Mouse (Mus musculus): Measurements from ENCODE around the gene Grm4. TPM values are rescaled to one million over a fixed set of nuclear protein-coding genes. Genes with fewer than 3 reads are reported as not detected.

Grm4 gene
- total and polyA plus RNA-seq, 3 experiments = 0.05 TPM; not detected in 2

DNA sequence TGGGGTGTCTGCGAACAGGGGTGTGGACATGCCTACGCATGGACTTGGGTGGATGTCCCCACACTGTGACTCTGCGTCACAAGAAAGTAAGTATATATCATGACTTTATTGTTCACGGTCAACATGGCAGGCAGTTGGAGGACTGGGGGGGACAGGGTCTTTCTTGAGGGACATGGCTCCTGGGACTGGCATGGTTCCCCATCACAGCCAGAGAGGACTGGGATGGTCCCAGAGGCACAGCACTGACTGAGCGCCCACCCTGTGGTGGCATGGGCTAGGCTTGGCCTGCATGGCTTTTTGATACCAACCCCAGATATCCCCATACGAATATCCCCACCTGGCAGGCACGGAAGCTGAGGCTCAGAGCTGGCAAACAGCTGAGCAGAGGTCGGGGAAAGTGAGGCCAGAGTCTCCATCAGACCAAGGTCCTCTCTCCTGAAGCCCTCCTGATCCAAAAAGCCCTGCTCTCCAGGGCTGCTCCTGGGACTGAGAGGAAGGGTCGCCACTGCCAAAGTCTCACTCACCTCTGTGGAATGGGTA, 64.1 kb downstream of the Grm4 start:
- Histone ChIP-seq H3K36me3 (replicated peaks) (no peaks in the 10 kb centered on the region), H3K4me3 (ENCODE audit: low read depth, low read length) (no peak overlapping the region), H3K9me3 (replicated peaks) (peaks cover 84% of the 10 kb centered on the region), H3K4me1 (ENCODE audit: insufficient read depth, low read depth, low read length) (no peaks in the 10 kb centered on the region), H3K27me3 (ENCODE audit: insufficient read depth, low read length) (peaks cover 3% of the 10 kb centered on the region; the same call in 1 of the 2 replicates)
- DNase-seq (ENCODE audit: low spot score) (no peak), ATAC-seq (ENCODE audit: extremely low read depth, insufficient number of reproducible peaks, low FRiP score, poor library complexity, severe bottlenecking) (no peak)
- no peak for TF ChIP-seq TAL1 (conservative IDR thresholded peaks at IDR 0.05; ENCODE audit: low read depth, low read length)
- no peak for TF ChIP-seq GATA2 (IDR thresholded peaks at IDR 0.05; ENCODE audit: borderline replicate concordance, low read depth, low read length)
- no peak for TF ChIP-seq CTCF (IDR thresholded peaks at IDR 0.05; ENCODE audit: low read depth, low read length)
- TF ChIP-seq POLR2AphosphoS5 (IDR thresholded peaks at IDR 0.05; ENCODE audit: insufficient replicate concordance, low read depth, low read length) = no peak
- no peak for TF ChIP-seq GATA1 (IDR thresholded peaks at IDR 0.05; ENCODE audit: borderline replicate concordance, low read length)

DNA sequence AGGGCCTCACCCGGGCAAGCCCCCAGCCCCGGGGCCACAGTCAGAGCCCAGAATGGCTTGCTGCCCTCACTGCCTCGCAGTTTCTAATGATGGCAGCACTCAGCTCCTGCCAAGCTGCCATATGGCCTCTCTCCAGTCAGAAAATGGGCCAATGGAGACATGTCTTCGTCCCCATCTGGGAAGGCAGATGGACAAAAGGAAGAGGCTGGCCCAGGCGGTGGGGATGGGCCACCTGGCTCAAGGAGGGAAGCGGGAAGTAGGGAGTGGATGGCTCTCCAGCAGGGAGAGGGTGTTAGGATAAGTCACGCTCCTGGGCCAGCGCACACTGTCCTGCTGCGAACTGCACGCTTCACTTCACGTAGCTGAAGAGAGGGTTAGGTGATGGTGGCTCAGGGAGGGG, 64.8 kb downstream of the Grm4 start:
- no peaks in the 10 kb centered on the region for H3K36me3 ChIP-seq (replicated peaks)
- H3K4me3 ChIP-seq (ENCODE audit: low read depth, low read length) = no peak overlapping the region
- H3K4me1 ChIP-seq (ENCODE audit: insufficient read depth, low read depth, low read length) = no peaks in the 10 kb centered on the region
- TF ChIP-seq TAL1 (conservative IDR thresholded peaks at IDR 0.05; ENCODE audit: low read depth, low read length) = no peak
- H3K27me3 ChIP-seq (ENCODE audit: insufficient read depth, low read length) = peaks cover 3% of the 10 kb centered on the region; the same call in 1 of the 2 replicates
- peaks cover 92% of the 10 kb centered on the region for H3K9me3 ChIP-seq (replicated peaks)
- ATAC-seq (ENCODE audit: extremely low read depth, insufficient number of reproducible peaks, low FRiP score, poor library complexity, severe bottlenecking) (no peak), DNase-seq (ENCODE audit: low spot score) (no peak)

DNA sequence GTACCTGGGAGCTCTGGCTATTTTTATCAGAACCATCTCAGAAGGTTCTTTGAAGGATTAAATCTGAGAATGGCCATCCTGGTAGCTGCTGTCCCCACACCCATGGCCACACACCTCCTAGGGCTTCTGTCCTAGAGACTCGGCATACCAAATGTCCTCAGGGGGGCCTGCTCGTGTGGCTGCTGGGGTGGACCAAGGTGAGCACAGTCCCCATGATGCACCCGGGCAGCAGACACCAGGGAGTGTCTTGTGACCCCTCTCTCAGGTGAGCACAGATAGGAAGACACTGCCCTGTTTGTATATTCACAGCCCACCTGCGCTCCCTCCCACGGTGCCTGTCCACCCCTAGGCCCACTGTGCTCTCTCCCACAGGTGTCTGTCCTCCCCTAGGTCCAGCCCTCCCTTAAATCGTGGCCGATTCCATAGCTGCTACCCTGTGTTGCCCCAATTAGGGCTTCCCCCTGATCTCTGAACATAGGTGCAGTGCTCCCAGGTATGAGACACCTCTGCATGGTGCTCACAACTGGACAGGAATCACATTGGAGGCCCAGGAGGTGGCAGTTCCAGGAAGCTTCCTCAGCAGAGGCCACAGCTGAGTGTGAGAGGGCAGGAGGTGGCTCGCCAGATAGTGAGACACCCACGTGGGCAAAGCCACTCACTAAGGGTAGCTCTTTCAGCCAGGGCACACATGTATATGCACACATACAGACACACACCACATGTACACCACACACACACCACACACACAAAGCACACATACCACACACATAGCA, 66.0 kb downstream of the Grm4 start:
- no peak for DNase-seq (ENCODE audit: low spot score)

DNA sequence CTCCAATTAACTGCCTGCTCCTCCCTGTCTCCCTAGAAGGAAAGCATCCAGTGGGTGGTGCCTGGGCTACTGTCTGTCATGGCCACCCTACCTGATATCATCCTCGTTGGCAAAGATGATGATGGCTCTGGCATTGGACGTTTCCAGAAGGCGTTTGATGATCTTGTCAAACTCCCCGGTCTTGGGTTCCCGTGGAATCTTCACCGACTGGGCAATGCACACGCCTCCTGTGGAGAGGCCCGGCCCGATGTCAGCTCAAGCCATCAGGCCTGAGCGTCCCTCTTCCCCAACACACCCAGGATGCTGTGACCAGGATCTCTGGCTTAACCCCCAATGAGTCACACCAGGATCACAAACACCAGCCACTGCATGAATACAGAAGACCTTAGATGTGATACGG, 66.8 kb downstream of the Grm4 start:
- no peak overlapping the region for H3K4me3 ChIP-seq (ENCODE audit: low read depth, low read length)
- ATAC-seq (ENCODE audit: extremely low read depth, insufficient number of reproducible peaks, low FRiP score, poor library complexity, severe bottlenecking) (no peak), DNase-seq (ENCODE audit: low spot score) (no peak)
- H3K4me1 ChIP-seq (ENCODE audit: insufficient read depth, low read depth, low read length) = no peaks in the 10 kb centered on the region
- no peaks in the 10 kb centered on the region; the same call in 1 of the 2 replicates for H3K27me3 ChIP-seq (ENCODE audit: insufficient read depth, low read length)
- no peaks in the 10 kb centered on the region for H3K36me3 ChIP-seq (replicated peaks)
- no peak for TF ChIP-seq GATA2 (IDR thresholded peaks at IDR 0.05; ENCODE audit: borderline replicate concordance, low read depth, low read length)
- TF ChIP-seq CTCF (IDR thresholded peaks at IDR 0.05; ENCODE audit: low read depth, low read length) = no peak
- TF ChIP-seq TAL1 (conservative IDR thresholded peaks at IDR 0.05; ENCODE audit: low read depth, low read length) = no peak
- peaks cover 95% of the 10 kb centered on the region for H3K9me3 ChIP-seq (replicated peaks)

More for the DNA sequence above, 66.0 kb downstream of the Grm4 start:
- H3K27me3 ChIP-seq (ENCODE audit: insufficient read depth, low read length) = peaks cover 3% of the 10 kb centered on the region; the same call in 1 of the 2 replicates
- ATAC-seq (ENCODE audit: extremely low read depth, insufficient number of reproducible peaks, low FRiP score, poor library complexity, severe bottlenecking) = no peak
- 0 out of 2 replicates have a peak overlapping the region, but pooled peaks have one; percentile 13 for H3K4me3 ChIP-seq (ENCODE audit: low read depth, low read length)
- TF ChIP-seq GATA2 (IDR thresholded peaks at IDR 0.05; ENCODE audit: borderline replicate concordance, low read depth, low read length) (no peak), POLR2AphosphoS5 (IDR thresholded peaks at IDR 0.05; ENCODE audit: insufficient replicate concordance, low read depth, low read length) (no peak), GATA1 (IDR thresholded peaks at IDR 0.05; ENCODE audit: borderline replicate concordance, low read length) (no peak), CTCF (IDR thresholded peaks at IDR 0.05; ENCODE audit: low read depth, low read length) (no peak), TAL1 (conservative IDR thresholded peaks at IDR 0.05; ENCODE audit: low read depth, low read length) (no peak)
- no peaks in the 10 kb centered on the region for H3K36me3 ChIP-seq (replicated peaks)
- H3K4me1 ChIP-seq (ENCODE audit: insufficient read depth, low read depth, low read length) = no peaks in the 10 kb centered on the region
- H3K9me3 ChIP-seq (replicated peaks) = peaks cover 96% of the 10 kb centered on the region

DNA sequence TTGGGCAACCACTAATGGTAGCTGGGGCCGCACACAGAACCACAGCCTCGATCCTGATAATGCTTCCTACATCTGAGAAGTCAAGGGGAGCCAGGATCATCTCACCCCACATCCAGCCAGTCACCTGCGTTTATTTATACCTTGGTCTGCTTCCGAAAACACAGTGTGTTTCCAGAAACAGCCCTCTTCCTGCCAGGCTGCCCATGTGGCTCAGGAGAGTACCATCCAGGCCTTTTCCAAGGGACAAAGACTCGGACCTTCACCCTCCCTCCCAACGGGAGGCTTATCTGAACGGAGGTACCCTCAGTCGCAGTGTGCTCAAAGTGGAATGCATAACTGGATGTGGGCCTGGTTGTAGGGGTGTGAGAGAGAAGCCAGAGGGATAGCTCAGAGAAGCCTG, 68.2 kb downstream of the Grm4 start:
- no peak overlapping the region for H3K4me3 ChIP-seq (ENCODE audit: low read depth, low read length)
- ATAC-seq (ENCODE audit: extremely low read depth, insufficient number of reproducible peaks, low FRiP score, poor library complexity, severe bottlenecking) = no peak
- no peaks in the 10 kb centered on the region; the same call in 1 of the 2 replicates for H3K27me3 ChIP-seq (ENCODE audit: insufficient read depth, low read length)
- no peaks in the 10 kb centered on the region for H3K4me1 ChIP-seq (ENCODE audit: insufficient read depth, low read depth, low read length)
- TF ChIP-seq POLR2AphosphoS5 (IDR thresholded peaks at IDR 0.05; ENCODE audit: insufficient replicate concordance, low read depth, low read length) (no peak), CTCF (IDR thresholded peaks at IDR 0.05; ENCODE audit: low read depth, low read length) (no peak), TAL1 (conservative IDR thresholded peaks at IDR 0.05; ENCODE audit: low read depth, low read length) (no peak), GATA1 (IDR thresholded peaks at IDR 0.05; ENCODE audit: borderline replicate concordance, low read length) (no peak), GATA2 (IDR thresholded peaks at IDR 0.05; ENCODE audit: borderline replicate concordance, low read depth, low read length) (no peak)
- no peak for DNase-seq (ENCODE audit: low spot score)
- H3K36me3 ChIP-seq (replicated peaks) = no peaks in the 10 kb centered on the region
- H3K9me3 ChIP-seq (replicated peaks) = peaks cover 96% of the 10 kb centered on the region

DNA sequence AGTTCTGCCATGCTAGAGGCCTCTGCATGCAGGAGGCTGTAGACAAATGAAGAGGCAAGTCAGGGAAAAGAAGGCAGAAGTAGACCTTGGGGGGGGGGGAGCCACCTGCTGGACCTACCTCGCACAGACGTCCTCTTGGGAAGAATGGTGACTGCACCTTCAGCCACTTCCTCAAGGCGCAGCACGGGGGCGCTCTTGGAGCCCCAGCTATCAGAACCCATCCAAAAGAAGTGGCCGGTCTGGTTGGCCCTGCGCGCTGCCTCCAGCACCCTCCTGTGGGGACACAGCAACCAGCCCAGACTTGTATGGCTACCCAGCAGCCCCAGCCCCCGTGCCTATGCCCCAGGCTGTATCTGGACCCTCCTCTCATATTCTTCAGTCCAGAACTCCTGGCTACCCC, 69.4 kb downstream of the Grm4 start:
- Histone ChIP-seq H3K4me3 (ENCODE audit: low read depth, low read length) (no peak overlapping the region; the same call in 1 of the 2 replicates), H3K36me3 (replicated peaks) (no peaks in the 10 kb centered on the region), H3K4me1 (ENCODE audit: insufficient read depth, low read depth, low read length) (no peaks in the 10 kb centered on the region), H3K9me3 (replicated peaks) (peaks cover 96% of the 10 kb centered on the region), H3K27me3 (ENCODE audit: insufficient read depth, low read length) (no peaks in the 10 kb centered on the region; the same call in 1 of the 2 replicates)
- no peak for DNase-seq (ENCODE audit: low spot score)
- ATAC-seq (ENCODE audit: extremely low read depth, insufficient number of reproducible peaks, low FRiP score, poor library complexity, severe bottlenecking) = no peak
- no peak for TF ChIP-seq CTCF (IDR thresholded peaks at IDR 0.05; ENCODE audit: low read depth, low read length)
- no peak for TF ChIP-seq POLR2AphosphoS5 (IDR thresholded peaks at IDR 0.05; ENCODE audit: insufficient replicate concordance, low read depth, low read length)
- no peak for TF ChIP-seq TAL1 (conservative IDR thresholded peaks at IDR 0.05; ENCODE audit: low read depth, low read length)
- no peak for TF ChIP-seq GATA2 (IDR thresholded peaks at IDR 0.05; ENCODE audit: borderline replicate concordance, low read depth, low read length)
- TF ChIP-seq GATA1 (IDR thresholded peaks at IDR 0.05; ENCODE audit: borderline replicate concordance, low read length) = no peak
